Mouse (Mus musculus) embryonic facial prominence, embryonic 14.5 days (tissue): ENCODE results near the gene Fam219a. TPM values are rescaled to one million over a fixed set of nuclear protein-coding genes. Genes with fewer than 3 reads are reported as not detected.
A peak's percentile ranks its signal among the peaks of the same experiment; 100 is the strongest.

Experiments
- ATAC-seq: fragments of 200-750 bp; cut with Nextera tagmentation; 2 replicates; pipeline ENCODE4 v1.8.0; 2017; ENCODE audit warnings: low read depth, moderate number of reproducible peaks, moderate TSS enrichment
- DNase-seq: peaks from one replicate; pipeline ENCODE4 v3.0.0-alpha.2; 2015; ENCODE audit warnings: low spot score
- H3K27ac ChIP-seq: fragments of 300-500 bp; sonication (generic); replicated peaks from 2 replicates; pipeline ENCODE4 v1.5.1; 2014; ENCODE audit warnings: low read depth, mild to moderate bottlenecking, low read length, moderate library complexity
- H3K27me3 ChIP-seq: fragments of 300-500 bp; sonication (generic); replicated peaks from 2 replicates; pipeline ENCODE4 v1.6.1; 2014; ENCODE audit warnings: low read length; ENCODE audit not compliant: control insufficient read depth, insufficient read depth
- H3K36me3 ChIP-seq: fragments of 300-500 bp; sonication (generic); 2 replicates; pipeline ENCODE4 v1.6.1; 2014; ENCODE audit warnings: low read length, mixed read lengths; ENCODE audit not compliant: control insufficient read depth, insufficient read depth
- H3K4me1 ChIP-seq: fragments of 300-500 bp; sonication (generic); 2 replicates; pipeline ENCODE4 v1.6.1; 2014; ENCODE audit warnings: antibody characterized with exemption, low read length; ENCODE audit not compliant: control insufficient read depth, insufficient read depth
- H3K4me2 ChIP-seq: fragments of 300-500 bp; sonication (generic); 2 replicates; pipeline ENCODE4 v1.6.1; 2014; ENCODE audit warnings: low read depth, mild to moderate bottlenecking, low read length, moderate library complexity, mixed read lengths
- H3K4me3 ChIP-seq: fragments of 300-500 bp; sonication (generic); 2 replicates; pipeline ENCODE4 v1.5.1; 2014; ENCODE audit warnings: low read depth, mild to moderate bottlenecking, low read length
- H3K9ac ChIP-seq: fragments of 300-500 bp; sonication (generic); 2 replicates; pipeline ENCODE4 v1.6.1; 2014; ENCODE audit warnings: low read depth, mild to moderate bottlenecking, low read length, moderate library complexity, mixed read lengths
- H3K9me3 ChIP-seq: fragments of 300-500 bp; sonication (generic); 2 replicates; pipeline ENCODE4 v1.6.1; 2016; ENCODE audit warnings: low read length; ENCODE audit not compliant: control insufficient read depth
- WGBS: fragments of 180-500 bp; shearing (Covaris S2); extraction: QIAGEN DNeasy Blood & Tissue Kit; methylation state at CpG from one replicate; pipeline ENCODE4 v1.1.7; 2014; 5-methylcytosine and 5-hydroxymethylcytosine counted together
- polyA plus RNA-seq: library from polyadenylated mRNA; unstranded; fragments of >200 nt; fragmentation: Nextera tagmentation; extraction: Ambion mirVana; gene quantifications from 2 replicates; pipeline ENCODE4 v1.2.1, GENCODE M21; 2014

The Fam219a gene
- polyA plus RNA-seq, 1 experiment from 2014 or later: 4.0 TPM

- H3K27ac ChIP-seq: no peak overlapping the region
- ATAC-seq (no peak), DNase-seq (peak; percentile 73)
- no peaks in the 10 kb centered on the region for H3K27me3 ChIP-seq
- peaks cover 7% of the 10 kb centered on the region; the same call in 1 of the 2 replicates for H3K4me1 ChIP-seq
- H3K36me3 ChIP-seq: no peaks in the 10 kb centered on the region
- no peak overlapping the region for H3K4me3 ChIP-seq
- WGBS: 16% methylated on average over 8 of the region's 8 CpGs
- H3K9ac ChIP-seq: no peak overlapping the region
- no peaks in the 10 kb centered on the region for H3K9me3 ChIP-seq
- no peak overlapping the region for H3K4me2 ChIP-seq
Measured at GRCm38 (mm10) chr4:41545985-41546384, 23.4 kb downstream of the Fam219a start.

- ATAC-seq (no peak), DNase-seq (peak; percentile 41)
- no peaks in the 10 kb centered on the region for H3K27me3 ChIP-seq
- H3K4me3 ChIP-seq: no peak overlapping the region
- no peaks in the 10 kb centered on the region for H3K9me3 ChIP-seq
- no peak overlapping the region for H3K9ac ChIP-seq
- no peak overlapping the region for H3K27ac ChIP-seq
- H3K4me2 ChIP-seq: no peak overlapping the region
- WGBS: 61% methylated on average over 8 of the region's 8 CpGs
- H3K4me1 ChIP-seq: peaks cover 7% of the 10 kb centered on the region; the same call in 1 of the 2 replicates
- H3K36me3 ChIP-seq: no peaks in the 10 kb centered on the region
Measured at GRCm38 (mm10) chr4:41542136-41542535, 27.2 kb downstream of the Fam219a start.

GRCm38 (mm10) chr4:41534866-41535265 lies 34.5 kb downstream of the Fam219a start:
- H3K36me3 ChIP-seq: no peaks in the 10 kb centered on the region
- no peaks in the 10 kb centered on the region for H3K9me3 ChIP-seq
- WGBS: 71% methylated on average over 5 of the region's 5 CpGs
- H3K27me3 ChIP-seq: no peaks in the 10 kb centered on the region
- H3K4me3 ChIP-seq: no peak overlapping the region
- H3K27ac ChIP-seq: no peak overlapping the region
- ATAC-seq (no peak), DNase-seq (no peak)
- H3K4me2 ChIP-seq: no peak overlapping the region
- no peak overlapping the region for H3K9ac ChIP-seq
- no peaks in the 10 kb centered on the region for H3K4me1 ChIP-seq

GRCm38 (mm10) chr4:41532420-41532819 lies 36.9 kb downstream of the Fam219a start:
- Histone ChIP-seq H3K4me1 (no peaks in the 10 kb centered on the region), H3K9me3 (no peaks in the 10 kb centered on the region), H3K27me3 (no peaks in the 10 kb centered on the region), H3K9ac (no peak overlapping the region), H3K27ac (no peak overlapping the region), H3K4me3 (no peak overlapping the region), H3K4me2 (no peak overlapping the region), H3K36me3 (no peaks in the 10 kb centered on the region)
- WGBS: 17% methylated on average over 6 of the region's 6 CpGs
- DNase-seq (peak; percentile 52), ATAC-seq (no peak)

- no peak overlapping the region for H3K4me3 ChIP-seq
- DNase-seq (peak; percentile 38), ATAC-seq (0 out of 2 replicates have a peak, but pooled peaks have one; percentile 37)
- H3K27me3 ChIP-seq: 0 out of 2 replicates have a peak, but pooled peaks cover 3% of the 10 kb centered on the region
- H3K4me1 ChIP-seq: no peaks in the 10 kb centered on the region
- no peaks in the 10 kb centered on the region for H3K36me3 ChIP-seq
- H3K9ac ChIP-seq: no peak overlapping the region
- H3K27ac ChIP-seq: no peak overlapping the region
- WGBS: 51% methylated on average over 8 of the region's 8 CpGs
- no peak overlapping the region for H3K4me2 ChIP-seq
- no peaks in the 10 kb centered on the region for H3K9me3 ChIP-seq
Measured at GRCm38 (mm10) chr4:41527996-41528395, 41.3 kb downstream of the Fam219a start.

GRCm38 (mm10) chr4:41527076-41527475 lies 42.3 kb downstream of the Fam219a start:
- no peaks in the 10 kb centered on the region for H3K4me1 ChIP-seq
- H3K36me3 ChIP-seq: no peaks in the 10 kb centered on the region
- H3K4me2 ChIP-seq: no peak overlapping the region
- H3K9me3 ChIP-seq: no peaks in the 10 kb centered on the region
- H3K9ac ChIP-seq: no peak overlapping the region
- DNase-seq: no peak
- H3K4me3 ChIP-seq: no peak overlapping the region
- no peak for ATAC-seq
- 0 out of 2 replicates have a peak, but pooled peaks cover 3% of the 10 kb centered on the region for H3K27me3 ChIP-seq
- H3K27ac ChIP-seq: no peak overlapping the region
- WGBS: 42% methylated on average over 13 of the region's 13 CpGs

GRCm38 (mm10) chr4:41526553-41526952 lies 42.8 kb downstream of the Fam219a start:
- no peaks in the 10 kb centered on the region for H3K36me3 ChIP-seq
- H3K4me3 ChIP-seq: no peak overlapping the region
- no peak for ATAC-seq
- H3K9ac ChIP-seq: no peak overlapping the region
- 66% methylated on average over 7 of the region's 7 CpGs for WGBS
- H3K27me3 ChIP-seq: 0 out of 2 replicates have a peak, but pooled peaks cover 3% of the 10 kb centered on the region
- H3K4me2 ChIP-seq: no peak overlapping the region
- no peaks in the 10 kb centered on the region for H3K9me3 ChIP-seq
- no peak overlapping the region for H3K27ac ChIP-seq
- no peaks in the 10 kb centered on the region for H3K4me1 ChIP-seq
- DNase-seq: no peak

- ATAC-seq (no peak), DNase-seq (no peak)
- H3K4me1 ChIP-seq: no peaks in the 10 kb centered on the region
- WGBS: 73% methylated on average over 9 of the region's 9 CpGs
- no peak overlapping the region for H3K27ac ChIP-seq
- no peak overlapping the region for H3K4me3 ChIP-seq
- no peak overlapping the region for H3K9ac ChIP-seq
- H3K9me3 ChIP-seq: no peaks in the 10 kb centered on the region
- peaks cover 6% of the 10 kb centered on the region; the same call in 1 of the 2 replicates for H3K27me3 ChIP-seq
- H3K36me3 ChIP-seq: no peaks in the 10 kb centered on the region
- H3K4me2 ChIP-seq: no peak overlapping the region
Measured at GRCm38 (mm10) chr4:41524829-41525228, 44.5 kb downstream of the Fam219a start.

- Histone ChIP-seq H3K4me1 (no peaks in the 10 kb centered on the region), H3K27me3 (peaks cover 8% of the 10 kb centered on the region; the same call in 1 of the 2 replicates), H3K27ac (no peak overlapping the region)
Measured at GRCm38 (mm10) chr4:41523839-41524238, 45.5 kb downstream of the Fam219a start.

More at GRCm38 (mm10) chr4:41523839-41524238, 45.5 kb downstream of the Fam219a start:
- H3K4me3 ChIP-seq: no peak overlapping the region
- ATAC-seq: no peak
- H3K9ac ChIP-seq: no peak overlapping the region
- no peak overlapping the region for H3K4me2 ChIP-seq
- H3K9me3 ChIP-seq: no peaks in the 10 kb centered on the region
- 65% methylated on average over 7 of the region's 7 CpGs for WGBS
- no peaks in the 10 kb centered on the region for H3K36me3 ChIP-seq
- no peak for DNase-seq
